Mouse (Mus musculus) ES-E14 (cell line): Measurements from ENCODE around the gene Dtnb. TPM values are rescaled to one million over a fixed set of nuclear protein-coding genes. Genes with fewer than 3 reads are reported as not detected.

Source experiments
- DNase-seq: peaks from one replicate; pipeline ENCODE4 v3.0.0-alpha.2; 2013; ENCODE audit warnings: low read depth, low spot score
- H3K27ac ChIP-seq: 2 replicates; pipeline ENCODE4 v1.5.1; 2012; ENCODE audit warnings: low read depth, mild to moderate bottlenecking, low read length, moderate library complexity, mixed read lengths; ENCODE audit not compliant: poor library complexity, insufficient read depth, severe bottlenecking
- H3K36me3 ChIP-seq: 2 replicates; pipeline ENCODE4 v1.6.1; 2012; ENCODE audit warnings: mild to moderate bottlenecking, low read length, moderate library complexity, mixed read lengths; ENCODE audit not compliant: control insufficient read depth, poor library complexity, insufficient read depth, severe bottlenecking
- H3K4me1 ChIP-seq, 2 experiments: fragments of 150-350 bp in 1 of 2; sonication (generic) in 1 of 2; 2 replicates each; pipeline ENCODE4 v1.6.1; 2012; ENCODE audit warnings: low read length in 2 of 2, mild to moderate bottlenecking in 1 of 2, mixed read lengths in 1 of 2; ENCODE audit not compliant: control insufficient read depth in 2 of 2, insufficient read depth in 2 of 2, poor library complexity in 1 of 2
- H3K4me3 ChIP-seq, 2 experiments: fragments of 150-350 bp in 1 of 2; sonication (generic) in 1 of 2; 2 replicates each; pipeline ENCODE4 v1.5.1; 2012; ENCODE audit warnings: low read length in 2 of 2, low read depth in 1 of 2, mild to moderate bottlenecking in 1 of 2, mixed read lengths in 1 of 2; ENCODE audit not compliant: insufficient read depth in 1 of 2, poor library complexity in 1 of 2, severe bottlenecking in 1 of 2
- H3K9ac ChIP-seq: 2 replicates; pipeline ENCODE4 v1.6.1; 2012; ENCODE audit warnings: low read depth, mild to moderate bottlenecking, low read length, mixed read lengths; ENCODE audit not compliant: poor library complexity, insufficient read depth, severe bottlenecking
- H3K9me3 ChIP-seq: fragments of 150-350 bp; sonication (generic); 2 replicates; pipeline ENCODE4 v1.6.1; 2012; ENCODE audit warnings: low read depth, mild to moderate bottlenecking, low read length; ENCODE audit not compliant: control insufficient read depth, insufficient read depth
- CHD2 ChIP-seq: IDR thresholded peaks from 2 replicates; pipeline ENCODE4 v1.6.1; 2014; ENCODE audit warnings: mild to moderate bottlenecking, low read depth, low read length, inconsistent platforms
- HCFC1 ChIP-seq: IDR thresholded peaks from 2 replicates; pipeline ENCODE4 v1.6.1; 2012; ENCODE audit warnings: low read length, inconsistent platforms, borderline replicate concordance; ENCODE audit not compliant: insufficient read depth
- MAFK ChIP-seq: IDR thresholded peaks from 2 replicates; pipeline ENCODE4 v1.6.1; 2014; ENCODE audit warnings: mild to moderate bottlenecking, low read depth, low read length, inconsistent platforms; ENCODE audit not compliant: insufficient read depth
- ZC3H11A ChIP-seq: IDR thresholded peaks from 2 replicates; pipeline ENCODE4 v1.6.1; 2012; ENCODE audit warnings: low read depth, mild to moderate bottlenecking, inconsistent platforms, low read length, borderline replicate concordance
- ZNF384 ChIP-seq: IDR thresholded peaks from 2 replicates; pipeline ENCODE4 v1.6.1; 2012; ENCODE audit warnings: low read depth, low read length, inconsistent platforms
- in situ Hi-C, 2 experiments: fragments of 600-800 bp; cut with MboI; formaldehyde crosslinking; loops; one replicate each; pipeline ENCODE4 v1.15.1; 2025; ENCODE audit warnings: low sequenced_read_pairs in 2 of 2, inconsistent platforms in 1 of 2; ENCODE audit not compliant: unreplicated experiment in 2 of 2
- total RNA-seq: library from RNA; depleted of rRNA; stranded (reverse); fragments of 300-350 nt; gene quantifications from 2 replicates; pipeline ENCODE4 v1.2.3, GENCODE M21; 2012; rRNA removed

The Dtnb gene
- total RNA-seq, 1 experiment: 31.2 TPM

DNA sequence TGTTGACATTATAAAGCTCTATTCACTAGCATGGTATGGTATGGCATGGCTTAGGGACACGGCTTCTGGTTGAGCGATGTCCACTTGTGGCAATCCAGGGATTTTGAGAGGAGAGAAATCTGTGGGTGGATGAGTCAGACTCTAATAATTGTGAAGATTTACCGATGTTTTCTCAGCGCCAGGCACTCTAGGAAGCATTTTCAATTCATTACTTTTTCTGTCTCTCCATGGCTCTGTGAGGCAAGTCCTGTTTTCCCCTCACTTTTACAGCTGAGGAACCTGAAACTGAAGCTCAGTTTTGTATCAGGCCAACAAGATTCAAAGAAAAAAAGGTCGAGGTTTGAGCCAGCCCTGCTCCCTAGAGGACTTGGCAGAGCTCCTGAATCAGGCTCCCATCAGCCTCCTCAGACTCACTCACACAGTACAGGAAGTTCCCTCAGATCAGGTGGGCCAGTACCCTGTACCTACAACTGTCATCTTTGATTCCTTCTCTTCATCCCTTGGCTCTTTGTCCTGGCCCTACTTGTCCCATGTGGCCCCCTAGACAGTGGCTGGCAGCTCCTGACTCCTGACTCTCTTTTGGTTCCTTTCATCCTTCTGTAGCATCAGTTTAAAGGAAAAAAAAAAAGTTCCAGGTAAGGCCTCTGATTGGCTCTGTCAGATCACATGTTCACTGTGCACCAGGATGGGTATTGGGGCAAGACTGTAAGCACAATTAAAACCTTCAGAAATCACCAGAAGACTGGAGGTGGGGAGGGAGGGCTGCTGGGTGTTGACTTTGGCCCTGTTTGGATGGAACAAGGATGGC, 252.9 kb downstream of the Dtnb start:
- Histone ChIP-seq H3K9ac (no peak overlapping the region), H3K9me3 (no peaks in the 10 kb centered on the region), H3K4me1 (peaks cover 3 to 18% of the 10 kb centered on the region in 2 experiments; a peak in 2 of 4 replicates), H3K4me3 (peak overlapping the region; percentile 35 to 59; a peak in 3 of 4 replicates), H3K27ac (no peak overlapping the region), H3K36me3 (no peaks in the 10 kb centered on the region)
- TF ChIP-seq ZNF384: peak; percentile 76
- TF ChIP-seq CHD2: no peak
- DNase-seq: no peak
- in situ Hi-C loops: no loop called here

GRCm38 (mm10) chr12:3825714-3826080, 253.5 kb downstream of the Dtnb start:
- no peaks in the 10 kb centered on the region for H3K9me3 ChIP-seq
- no peaks in the 10 kb centered on the region for H3K36me3 ChIP-seq
- no peak overlapping the region for H3K27ac ChIP-seq
- in situ Hi-C loops: no loop called here
- peak overlapping the region; percentile 2; the same call in 1 of the 2 replicates for H3K9ac ChIP-seq
- TF ChIP-seq HCFC1 (no peak), ZC3H11A (no peak), MAFK (no peak), CHD2 (no peak), ZNF384 (no peak)
- H3K4me3 ChIP-seq: peak overlapping the region; percentile 35 to 59; a peak in 3 of 4 replicates
- no peak for DNase-seq
- H3K4me1 ChIP-seq: peaks cover 3 to 18% of the 10 kb centered on the region in 2 experiments; a peak in 2 of 4 replicates

- no peak overlapping the region for H3K27ac ChIP-seq
- TF ChIP-seq MAFK (no peak), ZC3H11A (no peak), ZNF384 (no peak)
Measured at GRCm38 (mm10) chr12:3827771-3828170, 255.6 kb downstream of the Dtnb start.

More at GRCm38 (mm10) chr12:3827771-3828170, 255.6 kb downstream of the Dtnb start:
- Histone ChIP-seq H3K4me1 (peaks cover 3 to 18% of the 10 kb centered on the region in 2 experiments; a peak in 2 of 4 replicates), H3K9me3 (no peaks in the 10 kb centered on the region), H3K9ac (no peak overlapping the region), H3K4me3 (no peak overlapping the region), H3K36me3 (no peaks in the 10 kb centered on the region)
- DNase-seq: no peak
- in situ Hi-C loops: no loop called here

Other genes with a start within 250 kb of the Dtnb start
- 6.8 and 8.8 TPM in 2 replicates for gene Kif3c, start 207.2 kb upstream of the Dtnb start, total RNA-seq
- 44.4 and 54.8 TPM in 2 replicates for gene Asxl2, start 145.5 kb upstream of the Dtnb start, total RNA-seq
- 77.0 and 90.9 TPM in 2 replicates for gene Dnmt3a, start 233.6 kb downstream of the Dtnb start, total RNA-seq